Mouse (Mus musculus): ENCODE measurements around the gene Casp4. TPM values are rescaled to one million over a fixed set of nuclear protein-coding genes. Genes with fewer than 3 reads are reported as not detected.

Gene Casp4
- polyA plus RNA-seq (2014; fragmentation: Nextera tagmentation; extraction: Ambion mirVana), result 0.20 and 0.33 TPM in 2 replicates

GRCm38 (mm10) chr9:5308561-5308960 is at the start of gene Casp4:
Casp4 (plus strand) TSS chr9:5308828.
- H3K4me2 ChIP-seq (replicated peaks; ENCODE audit: low read depth, low read length), result no peak within 1 kb of the TSS
- ATAC-seq (ENCODE audit: low FRiP score), result no peak

GRCm38 (mm10) chr9:5263951-5264475 is 44.6 kb upstream of the Casp4 start:
- H3K9ac ChIP-seq (ENCODE audit: low read depth, low read length), result no peak overlapping the region
- no peak for ATAC-seq (ENCODE audit: low FRiP score)
- H3K27me3 ChIP-seq (ENCODE audit: control insufficient read depth, insufficient read depth, low read length), result no peaks in the 10 kb centered on the region
- H3K9me3 ChIP-seq (ENCODE audit: control insufficient read depth, low read length), result no peaks in the 10 kb centered on the region
- H3K4me2 ChIP-seq (replicated peaks; ENCODE audit: low read depth, low read length), result no peak overlapping the region
- H3K4me3 ChIP-seq (ENCODE audit: low read depth, low read length), result no peak overlapping the region
- WGBS, result 62% methylated on average over 2 of the region's 2 CpGs
- H3K27ac ChIP-seq (ENCODE audit: low read depth, low read length), result no peak overlapping the region
- H3K4me1 ChIP-seq (replicated peaks; ENCODE audit: control insufficient read depth, insufficient read depth, low read length), result no peaks in the 10 kb centered on the region
- no peaks in the 10 kb centered on the region for H3K36me3 ChIP-seq (ENCODE audit: control insufficient read depth, insufficient read depth, low read length)
- no peak for DNase-seq (ENCODE audit: low spot score)

More at GRCm38 (mm10) chr9:5308561-5308960, at the start of gene Casp4:
- 77% methylated on average over 5 of the region's 5 CpGs for WGBS
- Histone ChIP-seq H3K27ac (ENCODE audit: low read depth, low read length) (no peak within 1 kb of the TSS), H3K36me3 (ENCODE audit: control insufficient read depth, insufficient read depth, low read length) (no peaks in the 10 kb centered on the region), H3K4me3 (ENCODE audit: low read depth, low read length) (no peak within 1 kb of the TSS), H3K9me3 (ENCODE audit: control insufficient read depth, low read length) (no peaks in the 10 kb centered on the region), H3K9ac (ENCODE audit: low read depth, low read length) (no peak within 1 kb of the TSS), H3K27me3 (ENCODE audit: control insufficient read depth, insufficient read depth, low read length) (no peaks in the 10 kb centered on the region), H3K4me1 (replicated peaks; ENCODE audit: control insufficient read depth, insufficient read depth, low read length) (no peaks in the 10 kb centered on the region)
- DNase-seq (ENCODE audit: low spot score), result no peak

GRCm38 (mm10) chr9:5270274-5270673 is 38.4 kb upstream of the Casp4 start:
- 87% methylated on average over 2 of the region's 2 CpGs for WGBS
- DNase-seq (ENCODE audit: low spot score) (no peak), ATAC-seq (ENCODE audit: low FRiP score) (no peak)
- no peaks in the 10 kb centered on the region for H3K27me3 ChIP-seq (ENCODE audit: control insufficient read depth, insufficient read depth, low read length)
- no peaks in the 10 kb centered on the region for H3K4me1 ChIP-seq (replicated peaks; ENCODE audit: control insufficient read depth, insufficient read depth, low read length)
- no peak overlapping the region for H3K4me3 ChIP-seq (ENCODE audit: low read depth, low read length)
- no peak overlapping the region for H3K4me2 ChIP-seq (replicated peaks; ENCODE audit: low read depth, low read length)
- no peak overlapping the region for H3K27ac ChIP-seq (ENCODE audit: low read depth, low read length)
- H3K9ac ChIP-seq (ENCODE audit: low read depth, low read length), result no peak overlapping the region
- no peaks in the 10 kb centered on the region for H3K9me3 ChIP-seq (ENCODE audit: control insufficient read depth, low read length)
- H3K36me3 ChIP-seq (ENCODE audit: control insufficient read depth, insufficient read depth, low read length), result no peaks in the 10 kb centered on the region

DNA sequence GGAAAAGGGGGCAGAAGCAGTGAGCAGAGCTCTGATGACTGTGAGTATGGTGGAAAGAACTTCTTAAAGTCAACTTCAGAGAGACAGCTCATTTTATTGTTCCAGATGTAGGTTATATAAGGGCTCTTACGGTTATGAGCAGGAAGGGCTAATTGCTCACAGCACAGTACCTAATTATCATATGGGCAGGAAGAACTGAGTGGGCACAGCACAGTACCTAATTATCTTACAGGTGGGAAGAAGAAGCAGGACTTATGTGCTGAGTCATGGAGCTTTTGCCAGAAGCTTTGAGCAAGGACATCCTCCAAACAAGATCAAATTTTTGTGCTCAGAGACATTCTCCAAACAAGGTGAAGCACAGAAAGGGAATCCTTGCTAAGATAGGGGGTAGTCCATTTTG is 37.7 kb upstream of the Casp4 start:
- no peak for DNase-seq (ENCODE audit: low spot score)
- WGBS, result 91% methylated on average over 1 of the region's 1 CpGs
- H3K4me2 ChIP-seq (replicated peaks; ENCODE audit: low read depth, low read length), result no peak overlapping the region
- H3K27ac ChIP-seq (ENCODE audit: low read depth, low read length), result no peak overlapping the region
- no peaks in the 10 kb centered on the region for H3K9me3 ChIP-seq (ENCODE audit: control insufficient read depth, low read length)
- H3K36me3 ChIP-seq (ENCODE audit: control insufficient read depth, insufficient read depth, low read length), result no peaks in the 10 kb centered on the region
- no peak overlapping the region for H3K4me3 ChIP-seq (ENCODE audit: low read depth, low read length)
- no peaks in the 10 kb centered on the region for H3K4me1 ChIP-seq (replicated peaks; ENCODE audit: control insufficient read depth, insufficient read depth, low read length)
- H3K27me3 ChIP-seq (ENCODE audit: control insufficient read depth, insufficient read depth, low read length), result no peaks in the 10 kb centered on the region
- H3K9ac ChIP-seq (ENCODE audit: low read depth, low read length), result no peak overlapping the region
- no peak for ATAC-seq (ENCODE audit: low FRiP score)

DNA sequence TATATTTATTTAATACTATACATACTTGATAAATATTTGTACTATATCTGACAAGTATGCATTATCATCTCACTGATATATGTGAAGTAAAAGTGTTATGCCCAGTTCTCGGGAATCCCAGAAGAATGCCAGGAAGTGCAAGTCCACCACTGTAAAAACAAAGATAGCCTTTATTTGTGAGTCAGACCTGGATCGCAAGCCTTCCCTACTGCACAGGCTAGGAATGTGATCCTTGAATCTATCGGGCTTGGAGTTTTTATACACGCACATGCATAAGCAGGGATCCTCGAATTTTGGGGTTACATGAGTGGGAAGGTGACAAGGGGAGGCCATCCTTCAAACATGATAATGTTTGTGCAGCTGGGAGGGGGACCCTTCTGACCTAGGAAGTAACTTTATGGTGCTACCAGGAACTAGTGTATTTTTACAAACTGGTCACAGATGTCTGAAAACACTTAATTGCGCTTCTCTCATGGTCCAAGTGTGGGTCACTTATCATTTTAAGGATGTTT is 37.2 kb upstream of the Casp4 start:
- WGBS, result 80% methylated on average over 6 of the region's 6 CpGs
- no peak overlapping the region for H3K4me3 ChIP-seq (ENCODE audit: low read depth, low read length)
- H3K9ac ChIP-seq (ENCODE audit: low read depth, low read length), result no peak overlapping the region
- H3K36me3 ChIP-seq (ENCODE audit: control insufficient read depth, insufficient read depth, low read length), result no peaks in the 10 kb centered on the region
- no peak overlapping the region for H3K4me2 ChIP-seq (replicated peaks; ENCODE audit: low read depth, low read length)
- no peaks in the 10 kb centered on the region for H3K4me1 ChIP-seq (replicated peaks; ENCODE audit: control insufficient read depth, insufficient read depth, low read length)
- ATAC-seq (ENCODE audit: low FRiP score), result no peak
- no peaks in the 10 kb centered on the region for H3K9me3 ChIP-seq (ENCODE audit: control insufficient read depth, low read length)
- H3K27me3 ChIP-seq (ENCODE audit: control insufficient read depth, insufficient read depth, low read length), result no peaks in the 10 kb centered on the region
- no peak for DNase-seq (ENCODE audit: low spot score)
- no peak overlapping the region for H3K27ac ChIP-seq (ENCODE audit: low read depth, low read length)

DNA sequence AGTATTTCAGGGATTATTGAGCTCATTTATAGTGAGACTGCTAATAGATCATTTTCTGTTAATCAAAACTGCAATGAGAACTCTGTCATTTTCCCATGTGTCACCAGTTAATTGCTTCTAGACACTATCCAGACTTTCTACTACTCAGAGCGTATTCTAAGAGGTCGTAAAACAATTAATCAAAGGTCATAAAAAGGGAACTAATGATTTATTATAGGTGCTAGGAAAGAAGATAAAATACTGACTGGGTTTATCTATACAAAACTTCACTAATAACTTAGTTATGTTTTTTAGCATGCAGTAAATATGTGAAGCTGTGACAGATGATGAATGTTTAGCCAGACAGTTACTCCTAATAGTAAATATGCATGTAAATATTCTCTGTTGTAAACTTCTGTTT is 22.6 kb upstream of the Casp4 start:
- H3K4me1 ChIP-seq (replicated peaks; ENCODE audit: control insufficient read depth, insufficient read depth, low read length), result no peaks in the 10 kb centered on the region
- H3K9me3 ChIP-seq (ENCODE audit: control insufficient read depth, low read length), result no peaks in the 10 kb centered on the region
- no peak overlapping the region for H3K27ac ChIP-seq (ENCODE audit: low read depth, low read length)
- no peak overlapping the region for H3K9ac ChIP-seq (ENCODE audit: low read depth, low read length)
- ATAC-seq (ENCODE audit: low FRiP score) (no peak), DNase-seq (ENCODE audit: low spot score) (no peak)
- WGBS, result 90% methylated on average over 2 of the region's 2 CpGs
- no peaks in the 10 kb centered on the region for H3K36me3 ChIP-seq (ENCODE audit: control insufficient read depth, insufficient read depth, low read length)
- H3K4me3 ChIP-seq (ENCODE audit: low read depth, low read length), result no peak overlapping the region
- H3K4me2 ChIP-seq (replicated peaks; ENCODE audit: low read depth, low read length), result no peak overlapping the region
- no peaks in the 10 kb centered on the region for H3K27me3 ChIP-seq (ENCODE audit: control insufficient read depth, insufficient read depth, low read length)

GRCm38 (mm10) chr9:5286597-5286996 is 22.0 kb upstream of the Casp4 start:
- Histone ChIP-seq H3K4me3 (ENCODE audit: low read depth, low read length) (no peak overlapping the region), H3K9me3 (ENCODE audit: control insufficient read depth, low read length) (no peaks in the 10 kb centered on the region), H3K9ac (ENCODE audit: low read depth, low read length) (no peak overlapping the region), H3K36me3 (ENCODE audit: control insufficient read depth, insufficient read depth, low read length) (no peaks in the 10 kb centered on the region), H3K4me2 (replicated peaks; ENCODE audit: low read depth, low read length) (no peak overlapping the region), H3K27ac (ENCODE audit: low read depth, low read length) (no peak overlapping the region), H3K27me3 (ENCODE audit: control insufficient read depth, insufficient read depth, low read length) (no peaks in the 10 kb centered on the region), H3K4me1 (replicated peaks; ENCODE audit: control insufficient read depth, insufficient read depth, low read length) (no peaks in the 10 kb centered on the region)
- no peak for DNase-seq (ENCODE audit: low spot score)
- ATAC-seq (ENCODE audit: low FRiP score), result no peak

GRCm38 (mm10) chr9:5296354-5297237 is 12.0 kb upstream of the Casp4 start:
- H3K9me3 ChIP-seq (ENCODE audit: control insufficient read depth, low read length), result no peaks in the 10 kb centered on the region
- no peak for ATAC-seq (ENCODE audit: low FRiP score)
- H3K9ac ChIP-seq (ENCODE audit: low read depth, low read length), result no peak overlapping the region
- no peak overlapping the region for H3K27ac ChIP-seq (ENCODE audit: low read depth, low read length)
- no peaks in the 10 kb centered on the region for H3K36me3 ChIP-seq (ENCODE audit: control insufficient read depth, insufficient read depth, low read length)
- H3K4me3 ChIP-seq (ENCODE audit: low read depth, low read length), result no peak overlapping the region
- no peak for DNase-seq (ENCODE audit: low spot score)
- WGBS, result 77% methylated on average over 2 of the region's 2 CpGs
- no peaks in the 10 kb centered on the region for H3K4me1 ChIP-seq (replicated peaks; ENCODE audit: control insufficient read depth, insufficient read depth, low read length)
- no peak overlapping the region for H3K4me2 ChIP-seq (replicated peaks; ENCODE audit: low read depth, low read length)
- H3K27me3 ChIP-seq (ENCODE audit: control insufficient read depth, insufficient read depth, low read length), result no peaks in the 10 kb centered on the region
